Mouse (Mus musculus) pancreas, adult 10 weeks (tissue): ENCODE data around the gene Vmn2r54. TPM values are rescaled to one million over a fixed set of nuclear protein-coding genes. Genes with fewer than 3 reads are reported as not detected.

Experiments
- polyA plus RNA-seq: library from polyadenylated mRNA; stranded (reverse); fragments of 350-450 nt; fragmentation: Illumina TruSeq; extraction: RNeasy Lipid Tissue Mini Kit (QIAGEN cat#74804); gene quantifications from one replicate; pipeline ENCODE4 v1.2.3, GENCODE M21; 2015; ENCODE audit warnings: low read depth, low replicate concordance; ENCODE audit not compliant: insufficient read depth

The Vmn2r54 gene
- not detected for polyA plus RNA-seq

GRCm38 (mm10) chr7:12640219-12640618 lies at the start of gene Vmn2r54:
Gene Vmn2r54, minus strand, starts transcription at chr7:12640319.

GRCm38 (mm10) chr7:12684903-12685302 lies 44.8 kb upstream of the Vmn2r54 start, which contains the start of gene Vmn2r55:
Gene Vmn2r55, minus strand, starts transcription at chr7:12685003.

DNA sequence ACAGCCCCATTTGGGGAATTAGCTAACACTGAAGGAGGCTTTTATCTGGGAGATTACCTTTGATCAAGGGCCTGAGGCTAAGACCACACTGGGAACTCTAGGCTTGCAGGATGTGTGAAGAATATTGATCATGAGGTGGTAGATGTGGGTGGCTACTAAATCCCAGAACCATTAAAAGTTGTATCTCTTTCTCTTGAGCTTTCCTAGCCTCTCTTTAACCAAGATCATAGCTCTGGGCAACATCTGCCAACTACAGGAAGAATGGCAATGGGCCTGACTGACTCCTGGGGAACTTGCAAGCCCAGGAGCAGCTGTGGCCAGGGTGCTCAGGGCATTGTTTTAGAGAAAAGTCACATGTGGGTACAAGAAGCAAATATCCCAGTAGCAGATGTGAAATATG lies 31.4 kb downstream of the Vmn2r54 start, which contains the start of gene Vmn2r53:
TSS of gene Vmn2r53 (minus strand) at position 101 of the 400 bp plus-strand sequence.

Other genes with a start within 250 kb of the Vmn2r54 start
- 1.8 TPM for gene Zfp551, start 217.6 kb downstream of the Vmn2r54 start, polyA plus RNA-seq
- gene Zfp606, start 162.0 kb downstream of the Vmn2r54 start, polyA plus RNA-seq: 1.8 TPM
- gene 2900092C05Rik, start 127.8 kb downstream of the Vmn2r54 start, polyA plus RNA-seq: not detected
- gene Vmn2r53, start 31.5 kb downstream of the Vmn2r54 start, polyA plus RNA-seq: not detected
- not detected for gene Vmn2r55, start 44.7 kb upstream of the Vmn2r54 start, polyA plus RNA-seq
- gene Vmn2r56, start 94.7 kb upstream of the Vmn2r54 start, polyA plus RNA-seq: not detected
- gene Zscan18, start 163.3 kb upstream of the Vmn2r54 start, polyA plus RNA-seq: 0.89 TPM
- 2.6 TPM for gene Zfp329, start 178.5 kb upstream of the Vmn2r54 start, polyA plus RNA-seq
- gene Zfp110, start 194.4 kb upstream of the Vmn2r54 start, polyA plus RNA-seq: 5.3 TPM
- 0.76 TPM for gene Zfp128, start 240.9 kb upstream of the Vmn2r54 start, polyA plus RNA-seq